Mouse (Mus musculus) small intestine, adult 2 months (tissue): ENCODE measurements around the gene Cryga.

Source experiments
- CTCF ChIP-seq: fragments of 200-500 bp; IDR thresholded peaks from 2 replicates; pipeline ENCODE4 v1.5.1; 2012; ENCODE audit warnings: low read depth, mild to moderate bottlenecking, control low read depth, inconsistent platforms, low read length, moderate library complexity, mixed read lengths; ENCODE audit not compliant: insufficient replicate concordance, insufficient read length; ENCODE audit errors: extremely low read depth
- POLR2A ChIP-seq: fragments of 200-500 bp; IDR thresholded peaks from 2 replicates; pipeline ENCODE4 v1.6.1; 2012; ENCODE audit warnings: low read depth, mild to moderate bottlenecking, control low read depth, inconsistent platforms, low read length, moderate library complexity

GRCm38 (mm10) chr1:65073589-65073988 lies 29.6 kb downstream of the Cryga start, which contains the start of gene Crygc:
- TF ChIP-seq CTCF (no peak), POLR2A (no peak)
